Comparison of ENCODE assay signal across 8 mouse cellular contexts in genomic region chr2:117444671-117445070, GRCm38 (mm10).
DNase-seq lines count a peak whose midpoint lies in the region; ATAC-seq and TF ChIP-seq lines count a peak whose summit lies in the region.

No protein-coding gene starts in this region.

- no peak for DNase-seq in gastrocnemius, adult 2 months
- DNase-seq in gastrocnemius, postnatal 4 days (ENCODE audit: low spot score in 2 of 2), result no peak
- peak; percentile 28 for DNase-seq in midbrain, postnatal 0 days (ENCODE audit: low spot score)
- no peak for DNase-seq in liver, embryonic 14.5 days (ENCODE audit: low read depth in 3 of 3, low spot score in 3 of 3)
- DNase-seq in testis, postnatal 10 days (ENCODE audit: low spot score), result peak; percentile 59
- DNase-seq in cerebellum, postnatal 36 days, result no peak

- TF ChIP-seq CTCF in gastrocnemius, adult 2 months (IDR thresholded peaks at IDR 0.05), result peak; percentile 10; the same call in 1 of the 2 replicates
- TF ChIP-seq CTCF in midbrain, postnatal 0 days (IDR thresholded peaks at IDR 0.05), result peak; percentile 57
- TF ChIP-seq CTCF in bone marrow macrophage, adult 2 months (IDR thresholded peaks at IDR 0.05; ENCODE audit: low read depth, low read length), result peak; percentile 68; the same call in 1 of the 2 replicates
- peak; percentile 68 for TF ChIP-seq CTCF in liver, embryonic 14.5 days (IDR thresholded peaks at IDR 0.05; ENCODE audit: low read depth)

- intact Hi-C loops in gastrocnemius, adult 2 months (cut with DNase I), result no loop called here

- no peaks in the 10 kb centered on the region for H3K36me3 ChIP-seq in midbrain, postnatal 0 days (ENCODE audit: insufficient read depth, low read length)
- H3K36me3 ChIP-seq in midbrain, embryonic 15.5 days (replicated peaks), result no peaks in the 10 kb centered on the region
- no peaks in the 10 kb centered on the region for H3K36me3 ChIP-seq in liver, embryonic 14.5 days (replicated peaks; ENCODE audit: control insufficient read depth, insufficient read depth, low read depth)

- H3K4me2 ChIP-seq in midbrain, postnatal 0 days (ENCODE audit: low read depth, low read length, poor library complexity, severe bottlenecking), result no peak overlapping the region
- no peak overlapping the region for H3K4me2 ChIP-seq in midbrain, embryonic 15.5 days
- H3K4me2 ChIP-seq in liver, embryonic 14.5 days (ENCODE audit: low read depth), result no peak overlapping the region

- no peak overlapping the region for H3K4me3 ChIP-seq in gastrocnemius, adult 2 months
- no peak overlapping the region for H3K4me3 ChIP-seq in midbrain, postnatal 0 days (ENCODE audit: low read depth, low read length)
- no peak overlapping the region for H3K4me3 ChIP-seq in midbrain, embryonic 15.5 days
- H3K4me3 ChIP-seq in bone marrow macrophage, adult 2 months (ENCODE audit: insufficient read depth, low read length), result no peak overlapping the region
- no peak overlapping the region for H3K4me3 ChIP-seq in liver, embryonic 14.5 days (ENCODE audit: insufficient read depth in 1 of 2, low read depth in 2 of 2, low read length in 2 of 2)

- no peak for ATAC-seq in midbrain, postnatal 0 days (ENCODE audit: low FRiP score)
- ATAC-seq in midbrain, embryonic 15.5 days (replicated peaks), result no peak
- ATAC-seq in liver, embryonic 14.5 days (ENCODE audit: insufficient read depth), result no peak

- 31% methylated on average over 5 of the region's 5 CpGs for WGBS in midbrain, postnatal 0 days
- WGBS in midbrain, embryonic 15.5 days, result 33% methylated on average over 5 of the region's 5 CpGs
- 26% methylated on average over 5 of the region's 5 CpGs for WGBS in liver, embryonic 14.5 days (ENCODE audit: insufficient replicate concordance)

- H3K27ac ChIP-seq in gastrocnemius, adult 2 months, result no peak overlapping the region
- H3K27ac ChIP-seq in midbrain, postnatal 0 days (ENCODE audit: low read depth, low read length), result no peak overlapping the region
- H3K27ac ChIP-seq in midbrain, embryonic 15.5 days, result no peak overlapping the region
- no peak overlapping the region; the same call in 1 of the 2 replicates for H3K27ac ChIP-seq in bone marrow macrophage, adult 2 months (ENCODE audit: insufficient read depth, low read depth, low read length)
- no peak overlapping the region for H3K27ac ChIP-seq in liver, embryonic 14.5 days

- H3K4me1 ChIP-seq in midbrain, postnatal 0 days (ENCODE audit: insufficient read depth, low read length), result no peaks in the 10 kb centered on the region
- no peaks in the 10 kb centered on the region for H3K4me1 ChIP-seq in midbrain, embryonic 15.5 days
- H3K4me1 ChIP-seq in bone marrow macrophage, adult 2 months (ENCODE audit: control insufficient read depth, insufficient read depth, low read length), result peaks cover 11% of the 10 kb centered on the region
- no peaks in the 10 kb centered on the region for H3K4me1 ChIP-seq in liver, embryonic 14.5 days (replicated peaks; ENCODE audit: control insufficient read depth in 2 of 2, insufficient read depth in 2 of 2, low read length in 1 of 2)

- no peaks in the 10 kb centered on the region for H3K9me3 ChIP-seq in midbrain, postnatal 0 days (ENCODE audit: low read length)
- no peaks in the 10 kb centered on the region for H3K9me3 ChIP-seq in midbrain, embryonic 15.5 days
- no peaks in the 10 kb centered on the region for H3K9me3 ChIP-seq in liver, embryonic 14.5 days (ENCODE audit: control insufficient read depth, low read length)

- TF ChIP-seq EP300 in liver, embryonic 14.5 days (IDR thresholded peaks at IDR 0.05; ENCODE audit: low read depth), result no peak

- no peak overlapping the region for H3K9ac ChIP-seq in midbrain, postnatal 0 days (replicated peaks; ENCODE audit: low read length, poor library complexity, severe bottlenecking)
- H3K9ac ChIP-seq in midbrain, embryonic 15.5 days, result no peak overlapping the region
- no peak overlapping the region for H3K9ac ChIP-seq in liver, embryonic 14.5 days (replicated peaks)

- no peaks in the 10 kb centered on the region for H3K27me3 ChIP-seq in midbrain, postnatal 0 days (ENCODE audit: insufficient read depth, low read length)
- H3K27me3 ChIP-seq in midbrain, embryonic 15.5 days (replicated peaks), result no peaks in the 10 kb centered on the region
- H3K27me3 ChIP-seq in liver, embryonic 14.5 days (ENCODE audit: control insufficient read depth, insufficient read depth, low read length), result no peaks in the 10 kb centered on the region

- no peak for TF ChIP-seq POLR2A in bone marrow macrophage, adult 2 months (IDR thresholded peaks at IDR 0.05; ENCODE audit: borderline replicate concordance, low read depth, low read length)

Comparison
In these comparisons a context has a peak if more than half of its experiments do, and no peak if none do; other contexts are left out.
1. DNase-seq: peak in midbrain, postnatal 0 days (single experiment) and testis, postnatal 10 days (single experiment); none in gastrocnemius, adult 2 months (single experiment), gastrocnemius, postnatal 4 days (0 of 2), liver, embryonic 14.5 days (0 of 3) and cerebellum, postnatal 36 days (0 of 2).
2. CTCF ChIP-seq: peak in every context shown above with its lines; median percentile 68 in bone marrow macrophage, adult 2 months; 68 in liver, embryonic 14.5 days; 57 in midbrain, postnatal 0 days; 10 in gastrocnemius, adult 2 months.